ENCODE assay signal across 8 mouse cellular contexts in genomic region chr4:54947991-54948615, GRCm38 (mm10). TPM values are rescaled to one million over a fixed set of nuclear protein-coding genes. Genes with fewer than 3 reads are reported as not detected.
DNase-seq lines count a peak whose midpoint lies in the region; ATAC-seq and TF ChIP-seq lines count a peak whose summit lies in the region.

No protein-coding gene starts in this region.

- DNase-seq in thymus, adult 2 months: no peak
- DNase-seq in thymus, adult 18-20 months: no peak
- peak; percentile 39 for DNase-seq in embryo, embryonic 11.5 days (ENCODE audit: low read depth, low spot score)
- DNase-seq in kidney, postnatal 14 days: peak; percentile 64
- DNase-seq in retina, postnatal 1 day: peak; percentile 86
- no peak for DNase-seq in spleen, adult 12 weeks (ENCODE audit: low spot score)

- TF ChIP-seq CTCF in thymus, adult 2 months (IDR thresholded peaks at IDR 0.05; ENCODE audit: borderline replicate concordance, control insufficient read depth, extremely low read depth, insufficient read depth, low read length, poor library complexity): no peak

- H3K36me3 ChIP-seq in thymus, adult 2 months (ENCODE audit: control insufficient read depth, insufficient read depth, low read length): no peaks in the 10 kb centered on the region
- H3K36me3 ChIP-seq in heart, embryonic 13.5 days: no peaks in the 10 kb centered on the region
- no peaks in the 10 kb centered on the region for H3K36me3 ChIP-seq in liver, embryonic 16.5 days (ENCODE audit: control insufficient read depth, insufficient read depth)

- TF ChIP-seq POLR2A in thymus, adult 2 months (IDR thresholded peaks at IDR 0.05; ENCODE audit: control insufficient read depth, extremely low read depth, insufficient read depth, low read length, poor library complexity): no peak

- 0 out of 2 replicates have a peak, but pooled peaks have one; percentile 51 for ATAC-seq in heart, embryonic 13.5 days (ENCODE audit: extremely low read depth, insufficient number of reproducible peaks, low FRiP score, low TSS enrichment)
- ATAC-seq in liver, embryonic 16.5 days (ENCODE audit: low read depth): no peak

- peaks cover 4% of the 10 kb centered on the region for H3K27me3 ChIP-seq in thymus, adult 2 months (ENCODE audit: control insufficient read depth, insufficient read depth, low read length)
- H3K27me3 ChIP-seq in heart, embryonic 13.5 days (replicated peaks): no peaks in the 10 kb centered on the region
- peaks cover 56% of the 10 kb centered on the region for H3K27me3 ChIP-seq in liver, embryonic 16.5 days (ENCODE audit: control insufficient read depth, insufficient read depth, low read depth, low read length)

- H3K27ac ChIP-seq in thymus, adult 2 months (ENCODE audit: control insufficient read depth, insufficient read depth, low read length): no peak overlapping the region
- peak overlapping the region; percentile 93 for H3K27ac ChIP-seq in heart, embryonic 13.5 days (replicated peaks)
- no peak overlapping the region for H3K27ac ChIP-seq in liver, embryonic 16.5 days (ENCODE audit: low read length)

- H3K9ac ChIP-seq in heart, embryonic 13.5 days: peak overlapping the region; percentile 95
- no peak overlapping the region; the same call in 1 of the 2 replicates for H3K9ac ChIP-seq in liver, embryonic 16.5 days (ENCODE audit: low read depth, low read length)

- no peaks in the 10 kb centered on the region for H3K9me3 ChIP-seq in heart, embryonic 13.5 days
- H3K9me3 ChIP-seq in liver, embryonic 16.5 days (replicated peaks; ENCODE audit: control insufficient read depth, low read length): no peaks in the 10 kb centered on the region

- 4% methylated on average over 23 of the region's 25 CpGs for WGBS in thymus, adult 2 months
- 2% methylated on average over 24 of the region's 25 CpGs for WGBS in heart, embryonic 13.5 days
- WGBS in liver, embryonic 16.5 days (ENCODE audit: insufficient replicate concordance): under 1% methylated on average over 24 of the region's 25 CpGs

- peak overlapping the region; percentile 80 for H3K4me2 ChIP-seq in heart, embryonic 13.5 days
- peak overlapping the region; percentile 56 for H3K4me2 ChIP-seq in liver, embryonic 16.5 days (ENCODE audit: low read depth, low read length)

- no peaks in the 10 kb centered on the region for H3K4me1 ChIP-seq in thymus, adult 2 months (replicated peaks; ENCODE audit: control insufficient read depth, insufficient read depth, low read length)
- peaks cover 33% of the 10 kb centered on the region for H3K4me1 ChIP-seq in heart, embryonic 13.5 days
- H3K4me1 ChIP-seq in liver, embryonic 16.5 days (ENCODE audit: control insufficient read depth, low read depth, low read length): no peaks in the 10 kb centered on the region

- H3K4me3 ChIP-seq in thymus, adult 2 months (ENCODE audit: control insufficient read depth, insufficient read depth, low read length): peak overlapping the region; percentile 15; the same call in 1 of the 2 replicates
- peak overlapping the region; percentile 86 for H3K4me3 ChIP-seq in heart, embryonic 13.5 days
- H3K4me3 ChIP-seq in liver, embryonic 16.5 days (ENCODE audit: low read depth, low read length): peak overlapping the region; percentile 49

RNA-seq across cellular contexts. Expression of gene Zfp462, which starts 3.3 kb away (rescaled TPM):
- polyA plus RNA-seq in thymus, adult 2 months (2012; rRNA removed): 1.9 and 2.0 TPM in 2 replicates
- polyA plus RNA-seq in heart, embryonic 13.5 days (2015; fragmentation: Nextera tagmentation; extraction: Ambion mirVana): 3.1 TPM in 2 replicates
- 0.06 and 0.09 TPM in 2 replicates for polyA plus RNA-seq in liver, embryonic 16.5 days (2015; fragmentation: Nextera tagmentation; extraction: Ambion mirVana)

Comparison
In these comparisons a context has a peak if more than half of its experiments do, and no peak if none do; other contexts are left out.
1. DNase-seq: peak in embryo, embryonic 11.5 days (single experiment), kidney, postnatal 14 days (single experiment) and retina, postnatal 1 day (single experiment); none in thymus, adult 2 months (single experiment), thymus, adult 18-20 months (0 of 2) and spleen, adult 12 weeks (single experiment).
2. H3K4me3 ChIP-seq: peak in every context shown above with its lines; median percentile 86 in heart, embryonic 13.5 days; 49 in liver, embryonic 16.5 days; 15 in thymus, adult 2 months.